Mouse (Mus musculus) urinary bladder, adult 2 months (tissue): ENCODE data around the gene Ahdc1. TPM values are rescaled to one million over a fixed set of nuclear protein-coding genes. Genes with fewer than 3 reads are reported as not detected.

Source experiments
- DNase-seq: peaks from one replicate; pipeline ENCODE4 v3.0.0; 2022; ENCODE audit warnings: low spot score
- polyA plus RNA-seq: library from polyadenylated mRNA; depleted of rRNA; stranded (reverse); fragments of >200 nt; gene quantifications from 2 replicates; pipeline ENCODE4 v1.2.3, GENCODE M21; 2012

The Ahdc1 gene
- polyA plus RNA-seq, 1 experiment: 5.3 TPM

DNA sequence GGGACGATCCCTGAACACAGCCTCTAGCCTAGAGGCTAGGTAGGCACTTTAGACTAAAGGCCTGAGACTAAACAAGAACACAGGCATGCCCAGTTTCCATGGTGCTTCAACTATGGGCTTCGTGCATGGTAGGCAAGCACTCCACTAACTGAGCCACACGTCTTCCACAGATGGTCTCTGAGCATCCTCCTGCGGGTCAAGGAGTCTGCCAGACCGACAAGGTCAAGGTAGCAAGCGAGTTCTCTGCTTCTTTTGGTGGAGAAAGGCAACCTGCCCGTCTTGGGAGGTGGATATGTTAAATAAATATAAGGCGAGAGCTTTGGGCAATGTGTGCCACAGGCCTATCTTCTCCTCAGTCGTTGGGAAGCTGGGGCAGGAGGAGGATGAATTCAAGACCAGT is 90.7 kb downstream of the Ahdc1 start:
- no peak for DNase-seq

DNA sequence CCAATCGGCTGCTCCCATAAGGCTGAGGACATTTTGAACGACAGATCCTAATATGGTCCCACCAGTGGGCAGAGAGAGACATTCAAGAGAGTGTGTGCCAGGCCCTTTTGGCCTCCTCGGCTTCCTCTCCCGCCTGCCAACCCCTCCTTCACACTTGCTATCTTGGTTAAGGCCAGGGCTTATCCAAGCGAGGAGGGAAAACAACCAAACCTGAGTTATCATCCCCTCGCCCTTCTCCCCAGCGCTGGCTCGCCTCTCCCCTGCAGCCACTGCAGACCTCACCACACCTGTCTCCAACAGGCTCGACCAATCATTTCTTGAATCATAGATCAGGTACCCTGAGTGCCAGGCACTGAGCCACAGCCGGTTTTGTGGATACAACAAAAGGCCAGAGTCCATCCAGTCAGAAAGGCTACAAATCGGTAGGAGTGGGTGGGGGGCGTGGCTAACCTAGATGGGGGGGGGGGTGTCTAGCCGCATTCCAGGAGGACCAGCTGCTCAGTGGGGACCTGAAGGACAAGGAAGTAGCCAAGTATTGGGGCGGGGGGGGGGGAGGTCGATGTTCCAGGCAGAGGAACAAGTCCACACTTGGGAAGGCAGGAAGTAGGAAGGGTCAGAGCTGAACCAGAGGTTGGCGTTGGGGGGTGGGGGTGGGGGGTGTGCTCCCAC is 92.6 kb downstream of the Ahdc1 start:
- DNase-seq: no peak

- no peak for DNase-seq
Observed at GRCm38 (mm10) chr4:133104194-133104569, 93.1 kb downstream of the Ahdc1 start.

- no peak for DNase-seq
Observed at GRCm38 (mm10) chr4:133106691-133107090, 95.6 kb downstream of the Ahdc1 start.

DNA sequence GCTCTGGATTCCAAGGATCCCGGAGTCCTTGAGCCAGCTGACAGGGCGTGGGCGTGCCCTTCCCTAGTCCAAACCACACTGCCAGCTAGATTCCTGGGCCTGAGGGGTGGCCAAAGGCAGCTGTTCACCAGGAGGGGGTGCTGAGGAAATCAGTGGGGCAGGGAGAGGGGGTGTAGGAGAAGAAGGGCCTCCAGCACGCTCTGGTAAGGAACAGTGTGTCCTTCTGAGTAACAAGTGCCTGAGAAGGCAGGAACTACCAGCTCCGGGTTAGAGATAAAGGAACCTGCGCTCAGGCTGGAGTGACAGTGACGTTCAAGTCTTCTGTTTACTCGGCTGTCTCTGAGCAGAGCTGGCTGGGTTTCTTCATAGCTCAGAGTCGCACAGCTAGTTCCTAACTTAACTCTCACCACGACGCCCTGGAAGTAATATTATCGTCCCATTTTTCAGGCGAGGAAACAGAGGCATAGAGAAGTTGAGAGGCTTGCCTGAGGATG is 96.8 kb downstream of the Ahdc1 start:
- DNase-seq: no peak

DNA sequence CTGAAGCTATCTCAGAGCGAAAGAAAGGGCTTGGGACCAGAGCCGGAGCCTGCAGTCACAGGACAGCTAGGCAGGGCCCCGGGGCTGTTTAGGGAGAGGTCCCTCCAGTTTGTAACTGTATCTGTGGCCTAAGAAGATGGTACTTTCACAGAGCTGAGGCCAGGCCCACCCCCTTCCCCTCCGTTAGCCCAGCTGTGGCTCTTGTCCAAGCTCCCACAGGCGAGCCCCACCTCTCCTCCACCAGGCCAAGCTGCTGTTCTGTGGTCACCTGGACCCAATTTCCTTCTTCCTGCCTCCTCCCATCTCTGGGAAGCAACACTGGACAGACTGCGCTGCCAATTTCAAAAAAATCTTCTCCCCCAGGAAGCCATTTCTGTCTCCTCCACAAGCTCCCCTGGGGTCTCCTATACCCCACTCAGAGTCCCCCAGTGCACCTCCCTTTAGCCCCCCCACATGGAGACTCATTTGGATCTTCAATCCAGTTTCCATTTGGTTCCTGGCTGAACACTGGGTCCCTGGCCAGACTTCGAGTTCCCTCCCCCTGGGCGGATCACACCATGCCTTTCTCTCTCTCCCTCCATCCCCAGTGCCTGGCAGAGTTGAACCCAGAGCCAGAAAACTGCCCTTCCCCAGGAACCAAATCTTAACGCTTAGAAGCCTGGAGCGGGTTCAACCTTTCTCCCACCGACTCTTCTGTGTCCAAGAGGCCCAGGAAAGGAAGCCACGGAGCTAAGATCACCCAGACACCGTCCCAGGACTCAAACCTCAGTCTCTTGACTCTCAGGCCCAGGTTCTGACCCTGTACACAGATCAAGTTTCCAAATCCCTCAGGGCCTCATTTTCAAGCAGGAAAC is 97.6 kb downstream of the Ahdc1 start:
- DNase-seq: no peak

- DNase-seq: no peak
Observed at GRCm38 (mm10) chr4:133109335-133109801, 98.3 kb downstream of the Ahdc1 start.

DNA sequence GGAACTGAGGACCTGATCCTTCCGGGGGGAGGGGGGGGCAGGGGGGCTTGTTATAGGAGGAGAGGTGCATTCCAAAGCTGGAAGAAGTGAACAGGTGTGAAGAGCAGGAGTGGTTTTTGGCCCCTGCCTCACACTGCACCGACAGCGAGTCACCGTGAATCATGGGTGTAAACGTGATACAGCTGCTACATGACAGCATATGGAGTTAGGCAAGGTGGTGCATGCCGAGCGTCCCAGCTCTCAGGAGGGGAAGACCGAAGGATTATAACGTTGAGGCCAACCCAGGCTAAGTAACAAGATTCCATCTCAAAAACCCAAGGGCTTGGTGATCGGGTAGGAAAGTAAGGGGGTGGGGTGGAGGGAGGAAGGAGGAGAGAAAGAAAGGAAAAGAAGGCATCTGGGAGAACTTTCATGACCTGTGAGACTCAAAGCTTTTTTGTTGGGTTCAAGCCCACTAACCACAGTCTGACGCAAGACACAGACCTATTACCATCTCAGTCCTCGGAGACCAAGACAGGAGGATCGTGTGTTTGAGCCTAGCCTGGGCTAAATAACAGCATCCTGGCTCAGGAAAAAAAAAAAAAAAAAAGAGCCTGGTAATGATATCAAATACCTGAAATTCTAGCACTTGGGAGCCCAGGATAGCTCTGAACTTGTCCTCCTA is 101.2 kb downstream of the Ahdc1 start:
- no peak for DNase-seq

DNA sequence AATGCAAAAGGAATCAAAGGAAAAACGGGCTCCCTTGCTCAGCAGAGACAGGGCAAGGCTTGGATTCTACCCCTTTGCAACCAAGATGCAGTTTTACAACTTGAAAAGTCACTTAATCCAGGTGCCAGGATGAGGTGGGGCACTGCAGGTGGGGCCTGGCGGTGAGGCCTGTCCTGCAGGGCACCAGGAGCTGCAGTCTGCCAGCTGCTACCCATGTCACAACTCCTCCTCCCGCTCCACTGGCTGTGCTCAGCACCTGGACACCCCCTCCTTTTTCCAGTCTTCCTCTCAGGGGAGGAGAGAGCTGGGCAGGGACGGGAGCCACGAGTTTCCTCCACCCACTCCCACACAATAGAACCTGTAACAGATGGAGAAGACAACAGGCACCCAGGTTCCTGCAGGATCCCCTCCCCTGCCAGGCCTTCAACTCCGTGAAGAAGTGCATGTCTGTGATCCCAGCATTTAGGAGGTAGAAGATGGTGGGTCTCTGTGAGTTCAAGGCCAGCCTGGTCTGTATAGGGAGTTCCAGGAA is 102.4 kb downstream of the Ahdc1 start:
- DNase-seq: no peak

DNA sequence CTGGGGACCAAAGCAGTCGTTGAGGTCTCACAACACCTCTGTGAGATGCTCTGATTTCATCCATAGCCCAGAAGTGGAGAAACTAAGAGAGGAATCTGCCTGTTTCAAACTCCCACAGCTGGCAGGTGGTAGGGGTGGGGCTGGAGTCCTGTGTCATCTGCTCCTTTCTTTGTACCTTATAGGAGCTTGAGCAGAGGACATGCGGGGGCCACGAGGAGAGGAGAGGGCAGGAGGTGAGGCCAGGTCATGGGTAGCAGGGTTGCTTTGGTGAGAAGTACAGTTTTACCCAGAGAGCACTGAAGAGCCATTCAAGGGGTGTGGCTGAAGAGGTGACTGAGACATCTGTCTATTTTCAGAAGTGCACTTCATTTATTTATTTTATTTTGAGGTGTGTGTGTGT is 103.7 kb downstream of the Ahdc1 start:
- no peak for DNase-seq

- DNase-seq: no peak
Observed at GRCm38 (mm10) chr4:133115721-133116429, 104.8 kb downstream of the Ahdc1 start.

GRCm38 (mm10) chr4:133116756-133117470 is 105.9 kb downstream of the Ahdc1 start:
- DNase-seq: no peak

DNA sequence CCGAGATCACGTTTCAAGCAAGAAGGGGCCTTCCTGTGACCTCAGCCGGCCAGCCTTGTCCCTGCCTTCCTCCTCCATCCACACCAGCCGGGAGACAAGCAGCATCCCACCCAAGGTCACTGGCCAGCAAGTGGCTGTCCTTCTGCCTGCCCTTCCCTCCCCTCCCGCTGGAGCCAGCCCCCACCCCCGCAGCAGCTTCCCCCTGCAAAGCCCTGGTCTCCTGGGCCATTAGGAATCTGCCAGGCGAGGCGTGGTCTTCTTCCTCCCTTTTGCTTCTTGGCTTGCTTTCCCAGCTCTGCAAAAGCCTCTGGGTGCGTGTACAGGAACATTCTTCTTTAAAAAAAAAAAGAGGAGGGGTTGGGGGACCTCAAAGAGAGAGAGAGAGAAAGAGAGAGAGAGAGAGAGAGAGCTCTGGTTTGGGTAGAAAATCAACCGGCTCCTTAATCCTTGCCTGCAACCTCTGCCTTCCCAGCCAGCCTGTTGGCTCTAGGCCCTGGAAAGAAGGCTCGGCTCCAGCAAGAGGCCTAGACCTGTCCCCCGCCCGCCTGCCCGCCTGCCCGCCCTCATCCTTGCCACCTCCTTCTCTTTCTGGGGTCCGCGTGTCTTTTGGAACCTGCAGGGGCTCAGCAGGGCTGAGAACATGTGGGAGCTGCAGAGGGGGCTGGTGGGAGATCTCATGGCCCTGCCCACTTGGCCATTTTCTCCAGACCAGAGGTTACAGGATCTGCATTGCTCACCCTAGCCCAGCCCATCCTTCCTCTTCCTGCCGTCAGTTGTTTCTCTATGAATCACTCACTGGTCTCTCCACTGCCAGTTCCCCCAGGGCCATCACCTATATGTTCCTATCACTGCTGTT is 106.7 kb downstream of the Ahdc1 start:
- peak; percentile 61 for DNase-seq

GRCm38 (mm10) chr4:133118775-133119375 is 107.8 kb downstream of the Ahdc1 start:
- no peak for DNase-seq

GRCm38 (mm10) chr4:133119579-133119978 is 108.5 kb downstream of the Ahdc1 start:
- no peak for DNase-seq

DNA sequence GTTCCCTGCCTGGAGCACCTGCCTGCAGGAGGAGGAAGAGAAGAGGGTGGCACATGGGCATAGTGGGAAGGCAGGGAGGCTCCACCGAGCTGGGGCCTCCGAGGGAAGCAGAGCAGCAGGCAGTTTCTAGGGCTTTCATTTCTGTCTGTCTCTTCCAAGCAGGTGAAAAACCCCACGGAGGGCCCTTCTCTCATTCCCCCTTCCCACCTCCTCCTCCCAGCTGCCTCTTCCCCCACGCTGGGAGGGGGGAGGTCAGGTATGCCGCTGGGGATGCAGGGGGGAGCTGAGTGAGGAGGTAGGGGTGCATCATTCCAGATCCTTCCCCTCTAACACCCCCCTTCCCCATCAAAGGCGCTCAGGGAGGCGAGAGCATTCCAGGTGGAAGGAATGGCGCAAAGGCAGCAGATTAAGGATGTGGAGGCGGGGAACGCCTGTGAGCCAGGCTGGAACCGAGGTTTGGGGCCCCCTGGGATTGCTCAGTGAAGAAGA is 109.8 kb downstream of the Ahdc1 start:
- no peak for DNase-seq

GRCm38 (mm10) chr4:133121416-133121815 is 110.4 kb downstream of the Ahdc1 start:
- DNase-seq: no peak

- DNase-seq: no peak
Observed at GRCm38 (mm10) chr4:133121974-133122637, 111.0 kb downstream of the Ahdc1 start.

DNA sequence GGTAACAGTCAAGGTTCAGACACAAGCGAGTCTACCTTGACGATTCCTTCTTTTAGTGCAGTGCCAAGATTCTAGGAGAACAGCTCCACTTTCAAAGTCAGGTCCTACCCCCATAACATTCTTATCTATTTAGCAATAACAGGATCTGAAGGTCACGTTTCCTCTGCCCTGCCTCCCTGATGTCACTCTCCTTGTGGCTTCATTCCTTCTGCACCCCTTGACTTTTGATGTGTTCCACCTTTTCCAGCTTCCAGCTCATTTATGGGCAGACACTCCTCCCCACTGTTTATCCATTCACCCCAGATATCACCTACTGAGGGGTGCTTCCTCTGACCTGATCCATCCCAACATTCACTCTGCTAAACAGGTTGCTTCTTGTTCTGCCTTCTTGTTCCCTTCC is 116.0 kb downstream of the Ahdc1 start:
- DNase-seq: no peak
